Mouse (Mus musculus): Measurements from ENCODE around the gene Plekhg3.

Plekhg3 gene

DNA sequence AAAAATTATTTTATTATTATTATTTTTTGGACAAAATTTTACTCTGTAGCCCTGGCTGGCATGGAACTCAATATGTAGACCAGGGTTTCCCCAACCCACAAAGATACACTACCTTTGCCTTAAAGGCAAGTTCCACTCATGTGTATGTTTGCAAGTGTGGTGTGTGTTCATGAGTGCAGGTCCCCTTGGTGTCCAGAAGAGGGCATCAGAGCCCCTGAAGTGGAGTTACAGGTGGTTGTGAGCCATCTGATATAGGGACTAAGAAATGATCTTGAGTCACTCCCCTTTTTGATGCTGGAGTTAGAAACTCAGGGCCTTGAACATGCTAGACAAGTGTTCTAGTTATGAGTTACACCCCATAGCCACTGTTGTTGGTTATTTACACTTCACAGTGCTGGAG, 54.3 kb downstream of the Plekhg3 start:
- DNase-seq (ENCODE audit: low spot score): no peak

DNA sequence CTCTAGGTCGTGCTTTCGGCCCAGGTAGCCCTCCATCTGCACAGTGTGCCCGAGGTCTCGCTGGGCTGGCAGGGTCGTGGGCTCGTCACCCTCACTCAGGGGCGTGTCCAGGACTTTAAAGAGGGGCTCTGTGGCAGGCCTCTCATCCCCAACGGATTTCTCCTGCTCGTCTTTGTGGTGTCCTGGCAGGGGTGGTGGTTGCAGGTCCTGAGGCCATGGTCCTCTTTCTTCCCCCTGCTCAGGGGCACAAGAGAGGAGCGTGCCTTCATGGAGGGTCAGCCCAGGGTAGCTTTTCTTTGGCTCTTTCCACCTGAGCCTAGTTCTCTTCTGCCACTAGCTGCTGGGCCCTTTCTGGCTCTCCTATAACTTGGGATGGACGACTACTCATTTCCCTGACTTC, 56.7 kb downstream of the Plekhg3 start:
- DNase-seq (ENCODE audit: low spot score): no peak

DNA sequence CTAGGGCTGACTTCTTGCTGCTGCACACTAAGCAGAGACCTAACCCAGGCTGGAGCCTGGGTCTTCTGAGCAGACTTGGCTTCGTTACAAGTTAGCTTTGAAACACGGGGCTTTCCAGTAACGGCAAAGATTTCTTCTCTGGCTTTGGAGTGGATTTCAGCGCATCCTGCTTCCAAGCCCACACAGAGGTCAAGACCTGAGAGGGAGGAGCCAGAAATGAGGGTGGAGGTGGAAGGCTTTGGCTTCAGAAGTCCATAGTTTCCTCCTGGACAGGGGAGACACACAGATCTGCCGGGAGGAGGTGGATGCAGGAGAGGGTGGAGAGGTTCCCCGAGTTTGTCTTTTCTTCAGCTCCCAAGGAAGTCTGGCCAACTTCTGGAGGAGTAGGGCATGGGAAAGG, 58.8 kb downstream of the Plekhg3 start:
- DNase-seq (ENCODE audit: low spot score): no peak

DNA sequence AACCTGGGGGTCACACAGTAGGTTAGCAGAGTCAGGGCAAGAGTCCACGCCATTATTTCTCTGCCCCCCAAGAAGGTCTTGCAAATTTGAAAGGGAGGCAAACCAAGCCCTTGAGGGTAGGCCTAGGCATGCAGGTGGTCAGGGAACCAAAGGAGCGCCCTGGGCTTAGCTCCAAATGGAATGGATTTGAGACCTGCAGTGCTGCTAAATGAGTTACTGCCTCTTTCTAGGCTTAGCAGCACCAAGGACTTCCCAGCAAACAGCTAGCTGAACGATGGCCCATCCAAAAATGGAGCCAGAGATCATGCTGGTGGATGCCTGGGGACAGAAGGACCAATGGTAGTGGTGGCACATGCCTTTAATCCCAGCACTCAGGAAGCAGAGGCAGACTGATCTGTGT, 60.3 kb downstream of the Plekhg3 start:
- DNase-seq (ENCODE audit: low spot score): no peak

DNA sequence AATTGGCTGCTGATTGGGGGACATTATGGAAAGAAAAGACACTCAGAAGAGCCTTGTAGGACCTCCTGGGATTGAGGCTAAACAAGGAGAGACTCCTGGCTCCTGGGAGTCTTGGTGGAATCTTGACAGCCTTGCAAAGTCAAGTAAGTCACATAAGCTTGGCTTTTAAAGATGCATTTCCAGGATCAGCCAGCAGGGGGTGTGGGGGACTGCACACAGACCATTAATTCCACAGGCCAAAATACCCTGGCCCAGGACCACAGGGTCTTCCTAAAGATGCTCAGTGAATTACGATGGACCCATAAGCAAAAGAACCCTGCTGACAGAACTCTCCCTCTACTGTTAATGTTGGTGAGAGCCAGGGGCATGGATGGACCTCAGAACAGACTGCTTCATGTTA, 61.5 kb downstream of the Plekhg3 start:
- DNase-seq (ENCODE audit: low spot score): peak; percentile 88

DNA sequence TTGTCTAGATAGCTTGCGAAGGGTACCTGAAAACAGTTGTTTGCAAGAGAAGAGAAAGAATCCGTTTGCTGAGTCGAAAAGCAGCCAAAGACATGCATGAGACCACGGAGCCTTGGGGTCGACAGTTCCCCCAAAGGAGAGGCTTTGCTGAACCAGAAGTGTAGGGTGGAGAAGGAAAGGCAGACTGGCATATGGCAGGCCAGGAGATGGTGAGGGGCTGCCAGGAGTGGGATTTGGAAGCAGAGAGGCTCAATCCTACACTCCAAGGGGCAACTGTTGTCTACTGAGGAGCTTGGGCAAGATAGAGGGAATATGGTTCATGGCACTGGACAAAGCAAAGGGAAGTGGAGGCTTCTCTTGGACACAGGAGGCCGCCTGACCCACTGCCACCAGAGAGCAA, 62.6 kb downstream of the Plekhg3 start:
- DNase-seq (ENCODE audit: low spot score): no peak

DNA sequence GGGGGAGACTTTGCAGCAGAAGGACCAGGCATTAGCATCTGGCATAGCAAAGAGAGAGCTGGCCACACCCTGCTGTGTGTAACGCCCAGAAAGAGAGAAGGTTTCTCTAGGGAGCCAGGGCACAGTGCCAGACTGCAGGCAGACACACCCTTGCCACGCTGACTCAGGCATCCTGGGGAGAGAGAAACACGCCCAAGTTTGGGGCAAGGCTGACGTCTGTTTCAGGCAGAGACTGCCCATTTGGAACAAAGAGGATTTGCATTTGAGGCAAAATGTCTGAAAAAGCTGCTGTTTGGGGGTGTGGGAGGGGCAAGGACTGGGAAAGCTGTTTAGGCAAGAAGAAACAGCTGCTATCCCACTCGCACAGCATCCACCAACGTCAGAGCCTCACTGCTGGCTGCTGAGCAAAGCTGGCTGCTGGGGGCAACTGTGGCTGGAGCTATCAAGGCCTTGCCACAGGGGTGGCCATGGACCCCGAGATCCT, 63.2 kb downstream of the Plekhg3 start:
- DNase-seq (ENCODE audit: low spot score): no peak

DNA sequence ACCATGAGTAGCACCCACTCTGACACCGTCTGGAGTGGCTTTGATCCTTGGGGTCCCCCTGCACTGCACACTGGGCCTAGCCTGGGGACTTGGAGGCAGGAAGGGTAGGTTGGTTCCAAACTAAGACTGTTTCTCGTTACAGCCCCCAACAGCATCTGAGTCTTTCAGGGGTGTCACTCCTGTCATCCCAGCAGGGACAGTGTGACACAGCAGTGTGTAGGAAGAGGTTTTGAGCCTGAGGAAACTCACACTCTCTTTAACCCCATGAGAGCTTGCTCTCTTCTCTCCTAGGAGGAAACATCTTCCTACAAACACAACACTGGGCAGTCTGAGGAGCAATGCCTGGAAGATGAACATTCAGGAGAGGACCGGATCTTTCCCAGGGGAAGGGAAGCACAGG, 63.9 kb downstream of the Plekhg3 start:
- no peak for DNase-seq (ENCODE audit: low spot score)

DNA sequence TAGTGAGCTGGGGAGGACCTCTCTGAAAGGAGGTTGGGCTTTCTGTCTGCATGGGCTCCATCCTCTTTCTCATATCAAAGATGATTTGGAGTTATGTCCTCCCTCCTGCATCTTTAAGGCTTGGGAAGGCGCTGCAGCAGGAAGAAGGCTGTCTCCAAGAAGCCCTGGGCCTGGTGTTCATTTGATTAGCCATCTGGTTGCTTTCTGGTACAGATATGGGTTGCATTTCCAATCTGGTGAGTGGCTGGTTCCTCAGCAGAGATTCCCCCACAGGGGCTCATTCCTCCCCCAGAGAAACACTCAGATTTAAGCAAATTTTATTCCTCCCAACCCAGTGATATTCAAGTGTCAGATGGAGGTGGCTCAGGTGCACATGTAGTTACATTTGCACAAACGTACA, 65.1 kb downstream of the Plekhg3 start:
- DNase-seq (ENCODE audit: low spot score): no peak

DNA sequence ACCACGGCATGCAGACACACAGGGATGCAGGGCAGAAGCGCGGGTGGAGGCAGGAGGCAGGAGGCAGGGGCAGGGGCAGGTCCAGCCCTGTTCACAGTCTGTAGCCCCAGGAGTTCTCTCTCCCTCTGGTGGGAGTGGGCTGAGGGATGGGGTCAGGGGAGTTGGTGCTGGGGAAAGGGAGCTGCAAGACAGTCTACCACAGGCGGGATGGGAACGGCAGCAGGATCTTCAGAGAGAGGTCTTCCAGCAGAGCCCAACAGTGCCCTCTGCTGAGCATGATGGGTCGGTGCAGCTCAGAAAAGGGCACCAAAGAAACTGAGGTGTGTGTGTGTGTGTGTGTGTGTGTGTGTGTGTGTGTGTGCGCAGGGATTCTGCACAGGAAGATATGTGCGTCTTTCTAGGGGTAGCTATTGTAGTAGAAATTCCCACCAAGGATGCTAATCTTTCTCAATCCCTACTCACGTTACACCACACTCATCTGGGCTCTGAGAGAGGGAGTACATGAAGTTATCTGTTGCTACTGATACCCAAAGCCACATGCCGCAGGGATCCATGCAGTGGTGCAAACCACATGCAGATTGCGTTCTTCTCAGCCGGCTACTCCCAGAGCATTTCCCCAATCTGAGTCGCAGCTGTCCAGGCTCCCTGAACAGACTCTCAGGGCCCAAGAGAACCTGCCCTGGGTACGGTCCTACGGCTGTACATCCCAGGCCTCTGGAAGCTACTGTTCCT, 65.8 kb downstream of the Plekhg3 start:
- peak; percentile 86 for DNase-seq (ENCODE audit: low spot score)

DNA sequence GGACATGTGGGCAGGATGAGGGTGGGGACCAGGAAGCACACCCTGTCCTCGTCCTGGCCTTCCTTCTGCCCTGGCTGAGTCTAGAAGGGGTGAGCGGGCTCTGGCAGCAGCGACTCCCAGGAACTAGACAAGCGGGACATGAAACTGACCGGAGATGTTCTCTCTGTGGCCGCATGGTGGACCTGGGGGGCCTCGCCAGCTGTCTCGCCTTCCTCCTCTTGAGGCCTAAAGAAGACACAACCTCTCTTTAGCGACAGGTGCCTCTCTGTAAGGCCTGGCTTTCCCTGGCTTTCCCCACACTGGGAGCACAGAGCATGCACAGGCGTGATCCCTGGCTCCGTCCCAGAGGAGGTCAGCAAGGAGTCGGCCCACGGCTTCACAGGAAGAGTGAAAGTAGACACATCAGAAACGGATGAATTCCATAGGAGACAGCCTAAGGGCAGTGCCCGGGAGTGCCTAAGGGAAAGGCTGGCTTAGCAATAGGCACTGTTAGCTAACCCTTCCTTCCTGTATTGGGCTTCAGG, 66.9 kb downstream of the Plekhg3 start:
- DNase-seq (ENCODE audit: low spot score): no peak

DNA sequence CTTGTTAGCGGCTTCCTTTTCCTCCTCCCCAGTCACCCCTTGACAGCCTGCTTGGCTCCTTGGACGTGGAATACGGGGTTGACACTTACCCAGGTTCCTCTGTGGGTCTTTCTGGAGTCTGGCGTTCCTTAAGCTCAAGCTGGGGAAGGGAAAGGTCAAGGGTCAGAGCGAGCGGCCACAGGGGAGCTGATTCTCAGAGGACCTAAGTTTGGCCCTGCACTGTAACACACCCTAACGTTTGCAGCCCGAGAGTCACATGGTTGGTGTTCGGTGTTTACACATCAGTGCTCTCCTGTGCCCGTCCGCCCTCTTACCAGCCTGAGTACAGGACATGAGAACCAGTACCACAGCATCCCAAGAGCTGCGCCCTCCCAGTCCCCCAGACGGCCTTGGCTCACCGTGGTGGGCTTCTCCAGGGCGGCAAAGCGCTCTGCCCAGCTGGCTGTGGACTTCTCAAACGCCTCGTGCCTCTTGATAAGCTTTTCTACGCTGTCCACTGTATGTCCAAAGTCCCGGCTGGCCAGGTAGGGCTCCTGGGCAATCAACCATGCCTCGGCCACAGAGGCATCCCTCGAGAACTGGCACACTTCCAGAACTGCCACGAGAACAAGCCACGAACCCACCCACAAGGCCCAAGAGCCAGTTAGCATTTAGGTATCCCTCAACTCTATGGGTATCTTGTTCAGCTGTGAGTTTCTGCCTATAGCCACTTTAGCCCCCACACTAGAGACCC, 67.7 kb downstream of the Plekhg3 start:
- DNase-seq (ENCODE audit: low spot score): no peak

DNA sequence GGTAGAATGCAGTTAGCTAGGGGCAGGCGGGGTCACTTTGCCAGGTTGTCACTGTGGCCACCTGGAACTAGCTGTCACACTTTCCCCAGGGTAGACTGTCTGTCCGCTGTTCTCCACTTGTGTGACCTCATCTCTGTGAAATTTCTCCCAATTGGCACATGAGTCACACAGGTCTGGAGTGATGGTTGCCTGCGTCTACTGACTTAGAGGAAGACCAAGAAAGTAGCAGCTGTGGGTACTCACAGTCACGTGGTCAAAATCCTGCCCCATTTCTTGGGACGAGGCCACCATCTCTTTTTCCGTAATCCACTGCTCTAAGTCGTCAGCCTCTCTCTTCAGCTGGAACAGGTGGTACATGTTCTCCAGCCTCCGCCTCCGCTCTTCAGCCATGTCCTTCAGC, 73.1 kb downstream of the Plekhg3 start:
- no peak for DNase-seq (ENCODE audit: low spot score)

DNA sequence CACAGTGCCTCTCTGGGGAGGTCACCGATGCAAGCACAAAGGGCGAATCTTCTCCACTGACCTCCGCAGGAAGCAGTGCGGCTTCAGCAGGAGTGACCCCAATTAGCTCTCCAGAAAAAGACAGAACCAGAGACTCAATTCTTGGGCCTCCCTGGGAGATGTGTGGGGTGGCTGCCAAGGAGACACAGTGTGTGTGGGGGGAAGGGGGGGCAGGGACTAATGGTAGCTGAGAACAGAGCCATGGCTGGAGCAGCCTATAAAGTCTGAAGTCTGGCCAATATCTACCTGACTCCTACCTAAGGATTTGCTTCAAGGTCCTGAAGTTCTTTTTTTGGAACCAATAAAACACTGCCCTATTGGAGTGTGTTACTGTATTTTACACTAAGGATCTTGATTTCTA, 73.9 kb downstream of the Plekhg3 start:
- DNase-seq (ENCODE audit: low spot score): no peak

DNA sequence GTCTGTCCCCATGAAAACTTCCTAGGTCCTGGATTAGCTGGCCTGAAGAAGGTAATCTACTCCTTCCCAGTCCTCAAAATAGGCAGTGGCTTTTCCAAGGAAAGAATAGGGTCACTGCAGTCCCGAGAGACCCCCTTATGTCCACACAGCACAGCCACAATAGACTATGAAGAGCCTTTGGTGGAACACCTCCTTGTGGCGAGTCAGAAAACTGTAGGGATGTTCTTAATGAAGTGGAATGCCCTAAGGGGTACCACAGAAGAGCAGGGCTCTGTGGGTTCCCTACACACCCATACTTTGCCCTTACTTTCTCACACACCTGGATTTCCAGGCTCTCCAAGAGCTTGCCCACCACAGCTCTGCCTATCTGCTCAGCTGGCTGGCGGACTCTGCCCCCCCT, 75.1 kb downstream of the Plekhg3 start:
- no peak for DNase-seq (ENCODE audit: low spot score)

DNA sequence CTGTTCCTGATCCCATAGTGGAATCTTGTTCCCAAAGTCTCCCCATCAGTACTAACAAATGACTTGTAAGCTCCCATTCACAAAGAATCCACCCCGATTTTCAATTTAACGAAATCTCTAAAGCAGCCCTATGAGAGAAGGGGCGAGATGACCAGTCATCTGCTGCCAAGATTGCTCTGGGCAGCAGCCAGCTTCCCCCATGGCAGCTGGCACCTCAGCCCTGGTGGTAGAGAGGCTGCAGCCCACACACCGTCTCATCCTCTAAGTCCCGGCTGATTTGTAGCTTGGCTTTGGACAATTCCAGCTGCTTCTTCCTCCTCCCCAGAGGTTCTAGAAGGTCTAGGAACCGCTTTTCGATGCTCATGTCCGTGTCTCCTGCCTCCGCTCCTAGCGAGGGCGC, 77.5 kb downstream of the Plekhg3 start:
- no peak for DNase-seq (ENCODE audit: low spot score)

DNA sequence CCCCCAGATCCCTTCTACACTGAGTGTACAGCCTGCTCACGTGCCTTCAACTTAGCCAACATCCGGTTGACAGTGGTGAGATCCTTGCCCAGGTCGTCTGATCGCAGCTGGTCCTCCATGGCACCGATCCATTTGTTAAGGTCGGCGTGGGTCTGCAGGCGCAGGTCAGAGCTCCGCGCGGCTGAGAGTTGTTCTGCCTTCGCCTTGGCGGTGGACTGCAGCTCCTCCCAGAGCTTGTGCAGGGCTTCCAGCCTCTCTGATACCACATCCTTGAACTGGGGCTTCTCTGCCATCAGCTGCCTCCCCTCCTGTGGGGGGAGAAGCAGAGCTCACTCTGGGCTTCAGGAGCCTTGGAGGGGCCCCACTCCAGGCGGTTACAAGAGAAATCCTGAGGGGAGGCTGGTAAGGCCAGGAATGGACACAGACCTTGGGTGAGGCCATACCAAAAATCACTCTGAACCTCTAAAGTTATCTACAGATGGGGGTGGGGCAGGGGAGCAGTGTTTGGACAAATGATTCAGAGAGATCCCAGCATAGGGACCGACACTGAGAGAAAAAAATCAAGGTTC, 78.4 kb downstream of the Plekhg3 start:
- DNase-seq (ENCODE audit: low spot score): no peak

DNA sequence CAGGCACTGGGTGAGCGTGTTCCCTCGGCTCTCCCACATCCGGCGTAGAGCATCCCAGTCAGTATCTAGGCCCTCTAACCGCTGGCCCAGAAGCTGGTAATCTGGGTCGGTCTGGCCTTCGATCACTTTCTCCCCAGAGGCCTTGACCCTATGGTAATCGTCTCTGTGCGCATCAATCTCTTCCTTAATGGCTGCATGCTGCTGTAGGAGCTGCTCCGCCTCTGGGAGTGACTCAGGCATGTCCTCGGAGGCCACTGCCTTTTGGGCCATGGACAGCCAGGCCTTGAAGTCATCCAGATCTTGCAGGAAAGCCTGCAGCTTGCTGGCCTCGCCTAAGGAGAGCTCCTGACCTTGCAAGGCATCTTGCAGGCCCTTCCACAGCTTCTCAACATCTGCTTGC, 81.9 kb downstream of the Plekhg3 start:
- no peak for DNase-seq (ENCODE audit: low spot score)

DNA sequence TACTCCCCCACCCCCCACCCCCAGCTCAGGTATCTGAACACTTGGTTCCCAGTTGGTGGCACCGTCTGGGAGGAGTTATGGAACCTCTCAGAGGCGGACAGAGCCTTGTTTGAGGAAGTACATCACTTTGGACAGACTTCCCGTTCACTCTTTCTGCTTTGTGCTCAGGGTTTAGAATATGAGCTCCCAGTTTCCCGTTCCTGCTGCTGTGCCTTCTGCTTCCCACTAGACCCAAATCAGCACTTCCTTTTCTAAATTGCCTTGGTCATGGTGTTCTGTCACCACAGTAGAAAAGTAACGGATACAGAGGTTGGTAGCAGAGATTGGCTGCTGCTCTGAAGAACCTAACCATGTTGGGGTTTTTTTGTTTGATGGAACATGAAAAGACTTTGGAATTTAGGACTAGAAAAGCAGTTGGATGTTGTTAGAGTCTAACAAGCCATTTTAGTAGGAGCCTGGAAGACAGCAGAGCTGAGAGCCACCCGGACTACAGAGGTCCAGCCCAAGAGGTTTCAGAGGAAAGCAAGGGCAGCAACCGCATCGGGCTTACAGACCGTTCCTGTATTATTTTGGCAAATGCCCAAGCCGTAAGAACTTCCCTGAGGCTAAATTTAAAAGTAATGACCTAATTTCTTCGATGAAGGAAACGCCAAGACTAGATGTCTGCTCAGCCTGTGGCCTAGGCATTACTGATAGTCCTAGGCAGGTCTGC, 84.3 kb downstream of the Plekhg3 start:
- no peak for DNase-seq (ENCODE audit: low spot score)

DNA sequence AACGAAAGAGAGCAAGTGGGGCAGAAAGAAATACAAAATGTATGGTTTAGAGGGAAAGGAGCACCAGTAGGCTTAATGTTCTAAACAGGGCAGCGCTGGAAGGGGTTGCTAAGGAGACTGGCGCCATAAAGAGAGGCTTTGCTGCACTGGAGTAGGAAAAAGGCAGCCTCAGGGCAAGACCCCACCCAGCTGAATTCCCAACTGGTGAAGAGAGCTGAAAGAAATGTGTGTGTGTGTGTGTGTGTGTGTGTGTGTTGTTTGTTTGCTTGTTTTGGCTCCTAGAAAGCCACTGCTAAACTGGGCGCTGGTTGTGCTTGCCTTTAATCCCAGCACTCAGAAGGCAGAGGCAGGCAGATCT, 84.9 kb downstream of the Plekhg3 start:
- no peak for DNase-seq (ENCODE audit: low spot score)

DNA sequence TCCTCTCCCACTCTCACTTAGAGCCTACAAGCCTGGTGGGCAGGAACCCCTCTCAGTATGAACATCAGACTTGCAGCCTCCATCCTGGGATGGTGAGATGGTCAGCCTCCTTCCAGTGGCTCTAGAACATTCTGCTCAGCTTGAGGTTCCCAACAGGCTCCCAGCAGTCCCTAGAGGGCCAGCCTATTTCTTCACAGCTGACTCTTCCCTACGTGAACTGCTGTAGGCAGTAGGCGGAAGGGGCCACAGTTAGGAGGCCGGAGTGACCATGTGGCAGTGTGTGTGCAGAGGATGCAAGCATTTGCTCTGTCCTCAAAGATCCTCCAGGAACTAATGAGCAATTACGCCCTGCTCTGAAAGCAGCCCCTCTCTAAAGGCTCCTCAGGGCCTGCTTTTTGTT, 87.5 kb downstream of the Plekhg3 start:
- no peak for DNase-seq (ENCODE audit: low spot score)

DNA sequence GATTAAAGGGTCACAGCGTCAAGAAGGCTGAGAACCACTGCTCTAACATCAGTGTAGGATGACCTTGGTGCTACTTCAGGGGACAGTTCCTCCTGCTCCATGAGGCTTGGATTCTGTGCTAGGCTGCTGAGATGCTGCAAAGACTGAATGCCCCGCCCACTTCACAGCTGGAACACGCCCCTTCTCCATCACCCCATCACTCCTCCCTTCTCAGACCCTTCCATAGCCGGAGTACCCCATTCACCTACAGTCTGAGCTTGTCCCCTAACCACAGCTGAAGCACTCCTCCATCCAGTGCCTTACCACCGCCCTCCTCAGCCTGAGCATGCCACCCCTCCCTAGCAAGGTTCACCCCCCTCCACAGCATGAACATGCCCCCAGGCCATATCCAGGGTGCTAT, 89.2 kb downstream of the Plekhg3 start:
- no peak for DNase-seq (ENCODE audit: low spot score)

DNA sequence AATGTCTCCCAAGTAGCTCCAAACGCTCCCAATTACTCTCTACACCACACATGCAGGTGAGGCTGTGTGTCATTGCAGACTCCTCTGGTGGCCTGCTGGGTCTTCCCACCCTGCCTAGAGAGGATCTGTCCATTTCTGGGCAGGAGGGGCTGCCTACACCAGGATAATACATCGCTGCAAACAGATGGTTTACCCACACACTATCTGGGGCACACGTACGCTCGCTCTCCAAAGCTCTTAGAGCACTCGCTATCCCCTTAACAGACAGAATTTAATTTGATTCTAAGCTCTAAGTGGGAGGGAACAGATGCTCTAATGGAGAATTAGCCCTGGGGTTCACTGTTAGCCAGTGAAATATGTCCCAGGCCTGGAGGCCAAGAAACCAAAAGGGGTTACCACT, 92.7 kb downstream of the Plekhg3 start:
- no peak for DNase-seq (ENCODE audit: low spot score)

All from embryo, embryonic 10.5 days (tissue).